Mouse (Mus musculus) adrenal gland, adult 8-10 months (tissue): Measurements from ENCODE around the gene Tmem63a. TPM values are rescaled to one million over a fixed set of nuclear protein-coding genes. Genes with fewer than 3 reads are reported as not detected.

Experiments used
- DNase-seq: peaks from one replicate; pipeline ENCODE4 v3.0.0; 2022
- total RNA-seq, 4 experiments: library from RNA; stranded (reverse); gene quantifications; 2 replicates each; pipeline ENCODE4 v1.2.4; 2022

The Tmem63a gene
- total RNA-seq, 4 experiments from 2014 or later = 79.6 to 95.9 (median 87.5) TPM

DNA sequence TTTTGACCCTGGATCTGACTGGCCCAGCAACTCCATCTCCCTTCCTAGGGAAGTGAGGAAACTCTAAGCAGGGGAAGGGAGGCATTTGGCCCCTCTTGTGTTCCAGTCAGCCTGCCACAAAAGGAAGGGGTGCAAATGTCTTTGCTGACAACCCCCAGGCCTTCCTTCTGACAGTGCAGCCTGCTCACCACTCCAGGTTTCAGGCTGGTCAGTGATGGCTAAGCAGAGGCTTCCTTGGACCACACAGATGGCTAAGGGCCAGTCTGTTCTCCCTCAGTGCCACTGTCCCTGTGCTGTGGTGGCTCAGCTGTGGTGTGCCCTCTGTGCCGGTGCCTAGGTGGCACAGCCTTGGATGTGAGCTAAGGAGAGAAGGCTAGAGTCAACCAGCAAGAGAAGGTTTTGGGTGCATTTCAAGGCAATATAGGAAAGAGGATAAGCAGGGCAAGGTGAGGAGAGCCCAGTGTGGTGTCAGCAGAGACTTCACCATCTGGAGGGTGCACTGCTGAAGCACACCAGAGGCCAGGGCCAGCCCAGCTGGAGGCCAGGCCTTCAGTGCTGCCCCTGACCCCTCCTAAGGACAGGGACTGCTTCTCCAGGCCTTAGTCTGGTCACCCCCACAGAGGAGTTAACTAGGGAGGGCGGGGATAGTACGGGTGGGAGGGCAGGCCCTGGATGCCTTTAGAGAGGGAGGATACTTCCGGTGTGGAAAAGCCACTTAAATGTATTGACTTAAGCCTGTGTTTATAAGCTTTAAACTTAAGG lies 68.2 kb downstream of the Tmem63a start:
- peak; percentile 50 for DNase-seq

DNA sequence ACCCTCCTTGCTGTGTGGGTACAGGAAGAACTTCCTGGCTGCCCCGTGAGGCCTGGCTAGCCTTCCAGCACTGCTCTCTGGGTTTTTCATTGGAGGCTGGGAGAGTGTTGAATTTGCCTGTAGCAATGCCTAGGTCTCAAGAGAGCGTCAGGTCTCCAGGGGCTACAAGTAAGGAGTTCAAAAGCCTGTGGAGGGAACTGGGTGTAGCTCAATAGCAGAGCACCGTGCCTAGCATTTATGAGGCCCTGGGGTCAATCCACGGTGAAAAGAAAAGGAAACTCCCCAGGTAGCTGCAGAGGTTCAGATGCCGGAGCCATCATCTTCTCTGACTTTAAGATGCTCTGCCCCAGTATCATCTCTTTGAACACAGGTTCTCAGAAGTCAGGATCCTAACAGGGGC lies 69.5 kb downstream of the Tmem63a start:
- no peak for DNase-seq

DNA sequence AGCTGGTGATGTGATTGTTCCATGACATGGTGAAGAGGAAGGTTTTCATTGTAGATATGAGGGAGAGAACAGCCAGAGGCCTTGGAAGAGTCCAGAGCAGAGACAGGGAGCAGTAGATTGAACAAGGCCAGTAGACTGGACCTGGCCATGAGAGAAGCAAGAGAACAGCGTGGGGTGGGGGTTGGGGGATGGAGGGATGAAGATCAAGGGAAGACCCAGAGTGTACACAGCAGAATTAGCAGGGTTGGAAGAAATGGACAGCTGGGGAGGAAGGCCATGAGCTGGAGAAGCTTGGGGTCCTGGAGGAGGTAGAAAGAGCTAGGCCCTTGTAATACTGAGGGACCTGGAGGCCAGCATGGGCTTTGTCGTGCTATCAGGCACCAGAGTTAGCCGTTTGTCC lies 70.3 kb downstream of the Tmem63a start:
- no peak for DNase-seq

DNA sequence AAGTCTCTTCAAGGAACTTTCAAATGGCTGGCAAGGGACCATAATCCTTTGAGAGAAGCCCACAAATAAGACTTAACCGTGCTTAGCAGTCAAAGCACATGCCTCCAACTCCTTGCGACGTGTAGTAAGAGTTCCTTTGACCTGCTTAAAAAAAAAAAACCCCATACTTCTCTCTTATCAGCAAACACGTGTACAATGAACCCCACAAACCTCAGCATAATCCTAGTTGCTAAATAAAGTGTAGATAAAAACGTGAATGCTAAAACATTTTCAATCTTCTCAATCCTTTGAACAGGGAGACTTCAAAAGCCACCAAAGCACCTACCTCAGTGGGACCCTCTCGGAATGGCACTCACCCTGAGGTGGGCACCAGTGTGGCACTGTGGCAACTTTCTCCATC lies 71.3 kb downstream of the Tmem63a start:
- no peak for DNase-seq

DNA sequence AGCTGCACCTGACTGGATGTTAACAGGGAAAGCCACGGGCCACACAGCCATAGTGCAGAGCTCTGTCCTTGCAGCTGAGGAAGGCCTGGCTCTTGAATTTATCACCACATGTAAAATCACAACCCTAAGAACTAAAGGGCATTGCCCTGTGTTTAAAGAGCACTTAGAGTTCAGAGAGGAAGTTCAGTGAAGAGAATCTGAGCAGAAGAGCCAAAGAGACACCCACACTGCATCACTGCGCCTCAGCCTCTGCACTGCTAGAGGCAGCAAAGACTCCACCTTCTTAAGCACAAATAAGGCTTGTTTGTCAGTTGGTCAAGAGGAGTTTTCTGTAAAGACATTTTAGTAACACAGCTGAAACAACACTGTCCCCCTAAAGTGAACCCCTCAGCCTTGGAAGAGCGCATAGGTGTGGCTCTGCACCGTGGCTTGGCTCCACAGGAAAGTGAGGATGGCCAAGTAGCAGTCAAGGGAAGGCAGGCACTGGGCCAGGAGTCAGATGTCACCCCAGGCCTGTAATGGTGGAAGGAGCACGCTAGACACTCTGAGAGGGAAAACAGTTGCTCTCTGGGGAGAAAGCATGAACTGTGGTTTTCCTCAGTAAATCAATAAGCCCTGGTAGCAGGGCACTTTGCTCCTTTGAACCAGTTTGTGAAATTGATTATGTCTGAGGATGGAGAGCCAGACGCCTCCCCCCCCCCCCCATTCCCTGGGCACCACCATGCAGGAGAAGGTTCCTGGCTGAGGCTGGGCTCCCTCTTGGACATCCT lies 72.8 kb downstream of the Tmem63a start:
- no peak for DNase-seq

DNA sequence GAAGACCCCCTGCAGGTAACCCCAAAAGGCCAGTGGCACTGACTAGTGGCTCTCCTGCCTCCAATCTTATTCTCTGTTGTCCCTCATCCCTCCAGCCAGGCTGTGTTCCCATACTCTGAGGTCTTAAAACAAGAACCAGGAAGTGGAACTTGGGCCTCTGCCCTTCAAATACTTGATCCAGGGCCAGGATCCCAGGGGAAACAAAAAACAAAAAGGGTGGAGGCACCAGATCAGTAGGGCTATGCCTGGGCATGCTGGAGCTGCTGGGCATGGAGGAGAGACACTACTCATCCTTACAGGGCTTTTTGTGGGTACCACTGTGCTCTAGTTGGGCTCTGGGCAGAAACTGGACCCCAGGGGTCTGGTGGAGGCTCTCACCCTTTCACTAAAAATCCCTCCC lies 73.4 kb downstream of the Tmem63a start:
- DNase-seq = peak; percentile 83

DNA sequence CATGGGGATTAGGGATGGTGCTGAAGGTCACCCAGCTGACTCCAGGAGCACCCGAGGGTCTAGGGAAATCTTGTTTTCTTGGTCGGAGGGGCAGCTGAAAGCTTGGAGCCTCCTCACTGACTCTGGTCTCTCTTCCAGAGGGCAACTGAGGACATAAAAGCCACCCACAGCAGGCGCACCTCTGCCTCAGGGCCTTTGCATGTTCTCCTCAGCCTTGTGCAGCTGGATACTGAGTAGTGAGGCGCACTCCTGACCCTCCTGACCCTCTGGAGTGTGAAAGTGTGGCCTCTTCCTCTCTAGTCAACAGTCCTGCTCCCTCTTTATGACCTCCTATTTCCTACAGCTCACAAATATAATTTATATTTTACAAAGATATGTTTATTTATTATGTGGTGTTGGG lies 73.9 kb downstream of the Tmem63a start:
- DNase-seq = no peak

DNA sequence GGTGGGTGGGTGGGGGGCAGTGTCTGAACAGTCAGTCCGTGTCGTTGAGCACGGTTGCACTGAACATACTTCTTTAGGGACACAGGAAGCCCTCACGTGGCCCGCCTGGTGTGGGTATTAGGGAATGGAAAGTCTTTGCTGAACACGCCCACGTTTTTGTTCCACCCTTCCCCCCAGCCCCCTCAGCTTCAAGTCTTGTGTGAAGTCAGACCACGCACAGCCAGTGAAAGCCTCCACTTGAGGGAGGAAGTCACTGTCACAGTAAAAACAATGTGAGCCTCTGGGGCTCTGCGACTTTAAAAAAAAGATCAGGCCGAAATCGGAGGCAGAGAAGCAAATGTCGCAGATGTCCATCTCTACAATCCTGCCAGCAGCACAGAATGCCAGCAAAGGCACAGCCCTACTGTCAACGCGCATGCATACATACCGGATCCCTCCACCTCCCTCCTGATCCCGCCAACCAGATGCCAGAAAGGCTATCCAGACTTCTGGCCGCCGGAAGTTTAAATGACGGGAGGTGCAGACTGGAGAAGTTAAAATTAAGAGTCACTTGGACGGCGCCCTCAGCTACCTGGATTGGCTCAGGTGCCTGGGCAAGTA lies 74.5 kb downstream of the Tmem63a start:
- DNase-seq = peak; percentile 85

DNA sequence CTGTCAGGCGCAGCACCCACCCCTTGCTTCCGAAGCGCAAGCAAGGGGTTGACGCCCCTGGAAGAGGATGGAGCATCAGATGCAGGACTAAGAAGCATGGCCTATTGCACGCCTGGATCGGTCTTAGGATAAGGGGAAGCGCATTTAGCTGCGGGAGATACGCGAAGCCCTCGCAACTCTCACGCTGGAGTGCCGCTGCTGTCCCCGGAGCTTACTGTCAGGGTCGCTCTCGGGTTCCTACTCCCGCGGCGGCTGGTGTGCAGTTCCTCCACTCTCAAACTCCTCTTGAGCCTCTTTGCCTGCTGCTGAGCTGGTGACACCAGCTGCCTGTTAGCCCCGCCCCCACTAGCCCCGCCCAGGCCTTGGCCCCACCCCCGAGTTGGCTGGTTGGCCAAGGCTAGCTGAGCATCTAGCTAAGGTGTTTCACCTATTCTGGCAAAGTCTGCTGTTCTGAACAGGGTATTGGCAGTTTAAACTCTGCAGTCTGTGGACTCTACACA lies 75.1 kb downstream of the Tmem63a start:
- DNase-seq = peak; percentile 79

DNA sequence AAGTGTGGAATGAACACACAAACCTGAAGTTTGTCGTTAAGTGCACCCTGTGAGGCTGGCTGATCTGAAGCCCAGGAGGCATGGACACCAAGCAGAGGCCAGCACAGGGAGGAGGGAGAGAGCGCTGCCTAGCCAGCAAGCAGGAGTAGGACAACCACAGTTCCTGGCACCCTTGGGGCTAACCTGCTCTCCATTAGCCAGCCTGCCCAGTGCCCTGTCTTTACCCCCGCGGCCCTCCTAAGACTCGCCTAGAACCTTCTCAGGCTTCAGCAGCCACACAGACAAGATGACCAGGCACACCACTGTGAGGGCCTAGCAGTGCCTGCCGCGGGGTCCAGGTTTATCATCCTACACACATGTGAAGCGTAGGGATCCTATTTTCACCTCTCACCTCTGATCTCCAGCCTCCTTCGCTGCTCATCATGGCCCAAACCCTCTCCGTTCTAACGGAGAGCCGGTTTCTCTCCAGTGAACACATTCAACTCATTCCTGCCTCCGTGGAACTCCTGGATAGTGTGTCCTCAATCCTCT lies 75.8 kb downstream of the Tmem63a start:
- DNase-seq = no peak

DNA sequence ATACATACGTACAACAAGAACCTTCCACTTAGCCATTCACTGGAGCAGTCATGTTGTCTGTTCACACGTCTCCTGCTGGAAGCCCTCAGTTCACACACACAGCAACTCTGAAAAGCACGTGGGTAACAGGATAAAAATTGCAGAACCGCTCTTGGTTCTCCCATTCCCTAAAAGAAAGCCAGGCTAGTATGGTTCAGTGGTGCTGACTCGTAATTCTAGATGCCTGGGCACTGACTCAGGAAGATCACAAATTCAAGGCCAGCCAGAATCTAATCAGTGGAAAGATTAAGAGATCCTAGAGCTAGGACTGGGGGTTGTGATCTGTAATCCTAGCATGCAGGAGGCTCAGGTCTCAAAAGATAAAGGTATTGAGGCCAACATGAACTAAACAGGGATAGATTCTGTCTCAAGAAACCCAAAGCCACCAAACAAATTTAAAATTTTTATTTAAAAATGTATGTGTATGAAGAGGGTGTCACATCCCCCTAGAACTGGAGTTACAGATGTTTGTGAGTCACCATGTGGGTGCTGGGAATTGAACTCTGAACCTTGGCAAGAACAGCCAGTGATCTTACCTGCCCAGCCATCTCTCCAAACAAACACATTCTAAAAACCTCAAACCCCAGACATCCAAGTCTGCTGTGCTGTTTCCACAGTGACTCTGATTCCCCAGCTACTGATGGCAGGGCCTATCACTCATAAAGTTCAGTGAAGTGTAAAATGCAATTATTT lies 78.8 kb downstream of the Tmem63a start, which contains the start of gene Ephx1:
Gene Ephx1, minus strand, starts transcription at position 149 of the 732 bp plus-strand sequence.
- DNase-seq = no peak

DNA sequence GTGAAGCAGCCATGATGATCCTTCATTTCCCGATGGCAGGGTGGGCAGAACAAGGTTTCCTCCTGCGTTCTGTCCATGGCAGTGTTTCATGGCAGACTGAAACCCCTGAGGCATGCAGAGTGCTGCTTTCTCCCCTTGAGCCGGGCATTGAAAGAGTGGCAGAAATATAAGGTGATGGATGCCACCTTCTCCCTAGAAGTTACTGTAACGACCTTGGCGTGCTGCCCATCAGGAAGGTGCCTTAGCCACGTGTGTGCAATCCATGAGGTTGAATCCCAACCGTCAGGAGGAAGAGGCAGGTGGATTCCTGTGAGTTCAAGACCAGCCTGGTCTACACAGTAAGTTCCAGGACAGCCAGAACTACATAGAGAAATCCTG lies 79.3 kb downstream of the Tmem63a start:
- DNase-seq = no peak

DNA sequence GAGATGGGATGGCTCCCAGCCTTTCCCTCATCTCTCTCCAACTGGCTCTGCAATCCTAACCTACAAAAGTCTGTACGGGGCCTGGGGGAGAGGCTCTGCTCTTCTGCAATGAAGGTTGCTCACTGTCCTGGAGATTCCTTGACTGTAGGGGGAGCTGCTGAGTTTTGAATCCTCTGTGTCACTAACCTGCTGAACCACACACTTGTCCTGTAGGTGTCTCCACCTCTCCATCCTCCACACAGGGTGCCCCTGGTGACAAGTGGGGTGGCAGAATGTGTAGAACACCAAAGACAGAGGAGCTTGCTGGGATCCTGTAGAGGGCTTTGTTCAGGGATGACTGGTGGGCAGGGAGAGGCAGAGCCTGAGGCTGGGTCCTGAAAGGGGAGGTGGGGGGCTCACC lies 80.1 kb downstream of the Tmem63a start:
- DNase-seq = peak; percentile 66

Other genes with a start within 250 kb of the Tmem63a start
- not detected for gene Mixl1, start 245.3 kb upstream of the Tmem63a start, total RNA-seq
- gene Acbd3, start 216.3 kb upstream of the Tmem63a start, total RNA-seq = 10 to 100 TPM; 48.1 to 51.3 (median 50.6) TPM
- 100 to 1,000 TPM; 575 to 749 (median 648) TPM for gene H3f3a, start 128.4 kb upstream of the Tmem63a start, total RNA-seq
- gene Sde2, start 91.2 kb upstream of the Tmem63a start, total RNA-seq = 10 to 100 TPM; 21.8 to 30.1 (median 25.7) TPM
- 1 to 10 TPM; 1.1 to 3.0 (median 1.4) TPM for gene Lefty2, start 49.2 kb upstream of the Tmem63a start, total RNA-seq
- gene Pycr2, start 38.1 kb upstream of the Tmem63a start, total RNA-seq = 10 to 100 TPM; 46.5 to 54.7 (median 50.7) TPM
- gene Lefty1, start 7.3 kb upstream of the Tmem63a start, total RNA-seq = 10 to 100 TPM in 3 of 4 experiments, 1 to 10 TPM in 1; 5.8 to 22.3 (median 14.0) TPM
- gene Ephx1, start 78.6 kb downstream of the Tmem63a start, total RNA-seq = 100 to 1,000 TPM; 324 to 382 (median 360) TPM
- gene 9130409I23Rik, start 108.9 kb downstream of the Tmem63a start, total RNA-seq = not detected
- gene Nvl, start 201.9 kb downstream of the Tmem63a start, total RNA-seq = 10 to 100 TPM; 20.1 to 34.9 (median 24.9) TPM
- gene Cnih4, start 202.3 kb downstream of the Tmem63a start, total RNA-seq = 10 to 100 TPM; 47.3 to 77.6 (median 60.8) TPM